Mouse (Mus musculus) stomach, embryonic 16.5 days (tissue): ENCODE measurements around the gene Eif3b. TPM values are rescaled to one million over a fixed set of nuclear protein-coding genes. Genes with fewer than 3 reads are reported as not detected.
A peak's percentile ranks its signal among the peaks of the same experiment; 100 is the strongest.

Source experiments
- ATAC-seq: fragments of 200-750 bp; cut with Nextera tagmentation; 2 replicates; pipeline ENCODE4 v1.8.0; 2017; ENCODE audit warnings: moderate number of reproducible peaks, moderate TSS enrichment; ENCODE audit not compliant: insufficient read depth, low FRiP score
- H3K27ac ChIP-seq: fragments of 300-500 bp; sonication (generic); 2 replicates; pipeline ENCODE4 v1.5.1; 2014; ENCODE audit warnings: low read length
- H3K27me3 ChIP-seq: fragments of 300-500 bp; sonication (generic); 2 replicates; pipeline ENCODE4 v1.6.1; 2014; ENCODE audit warnings: low read length, control low read depth, mixed read lengths; ENCODE audit not compliant: control insufficient read depth, insufficient read depth
- H3K36me3 ChIP-seq: fragments of 300-500 bp; sonication (generic); 2 replicates; pipeline ENCODE4 v1.6.1; 2014; ENCODE audit warnings: low read length; ENCODE audit not compliant: control insufficient read depth, insufficient read depth
- H3K4me1 ChIP-seq: fragments of 300-500 bp; sonication (generic); 2 replicates; pipeline ENCODE4 v1.6.1; 2014; ENCODE audit warnings: low read length, control low read depth, mixed read lengths; ENCODE audit not compliant: control insufficient read depth, insufficient read depth
- H3K4me2 ChIP-seq: fragments of 300-500 bp; sonication (generic); 2 replicates; pipeline ENCODE4 v1.6.1; 2014; ENCODE audit warnings: low read depth, low read length, mixed read lengths
- H3K4me3 ChIP-seq: fragments of 300-500 bp; sonication (generic); replicated peaks from 2 replicates; pipeline ENCODE4 v1.5.1; 2014; ENCODE audit warnings: mild to moderate bottlenecking, low read length
- H3K9ac ChIP-seq: fragments of 300-500 bp; sonication (generic); 2 replicates; pipeline ENCODE4 v1.6.1; 2014; ENCODE audit warnings: low read length
- H3K9me3 ChIP-seq: fragments of 300-500 bp; sonication (generic); replicated peaks from 2 replicates; pipeline ENCODE4 v1.6.1; 2016; ENCODE audit warnings: low read length, control low read depth; ENCODE audit not compliant: control insufficient read depth
- WGBS: fragments of 180-500 bp; shearing (Covaris S2); extraction: QIAGEN DNeasy Blood & Tissue Kit; methylation state at CpG from one replicate; pipeline ENCODE4 v1.1.7; 2014; 5-methylcytosine and 5-hydroxymethylcytosine counted together
- microRNA-seq: library from miRNA; unstranded; fragments of <30 nt; microRNA quantifications from one replicate; pipeline ENCODE4, GENCODE M21; 2016
- polyA plus RNA-seq: library from polyadenylated mRNA; unstranded; fragments of >200 nt; fragmentation: Nextera tagmentation; extraction: Ambion mirVana; gene quantifications from 2 replicates; pipeline ENCODE4 v1.2.1, GENCODE M21; 2015

Eif3b gene
- polyA plus RNA-seq, 1 experiment from 2014 or later, result 72.7 TPM

DNA sequence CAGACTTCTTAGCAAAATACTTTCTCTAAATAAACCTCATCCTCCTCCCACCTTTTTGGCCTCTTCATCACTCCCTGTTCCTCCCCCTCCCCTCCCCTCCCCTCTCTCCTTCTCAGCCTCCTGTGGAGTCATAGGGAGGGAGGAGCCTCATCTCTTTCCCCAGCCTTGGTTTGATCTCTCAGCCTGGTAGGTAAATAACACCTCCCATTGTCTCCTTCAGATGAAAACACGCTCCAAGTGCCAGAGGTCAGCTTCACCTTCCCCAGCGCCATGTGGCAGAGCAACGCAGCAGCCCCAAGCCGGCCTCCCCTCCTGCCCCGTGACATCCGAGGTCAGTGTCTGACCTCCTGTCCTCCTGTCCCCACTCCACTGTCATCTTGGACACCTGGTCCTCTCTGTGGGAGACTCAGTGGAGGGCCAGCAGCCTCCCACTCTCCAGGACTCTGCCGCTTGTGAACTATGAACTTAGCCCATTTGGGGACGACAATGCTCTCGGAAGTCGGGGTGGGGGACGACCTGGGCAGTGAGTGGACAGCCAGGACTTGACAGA lies 73.6 kb downstream of the Eif3b start:
- H3K27ac ChIP-seq, result no peak overlapping the region
- ATAC-seq, result 0 out of 2 replicates have a peak, but pooled peaks have one; percentile 14
- 16% methylated on average over 11 of the region's 11 CpGs for WGBS
- no peak overlapping the region for H3K4me3 ChIP-seq
- H3K4me2 ChIP-seq, result no peak overlapping the region
- no peak overlapping the region for H3K9ac ChIP-seq
- no peaks in the 10 kb centered on the region for H3K27me3 ChIP-seq
- no peaks in the 10 kb centered on the region for H3K36me3 ChIP-seq
- no peaks in the 10 kb centered on the region for H3K9me3 ChIP-seq
- H3K4me1 ChIP-seq, result no peaks in the 10 kb centered on the region

Small RNA genes within 50 kb of the gene (microRNA-seq; reads per million reads assigned to microRNA genes)
- gene Mir7038, result not detected

Other genes starting within 250 kb of the Eif3b start
- 37.4 and 38.6 TPM in 2 replicates for gene Mad1l1, start 97.8 kb upstream of the Eif3b start, polyA plus RNA-seq
- gene Nudt1, start 97.7 kb upstream of the Eif3b start, polyA plus RNA-seq, result 37.0 and 38.4 TPM in 2 replicates
- 16.0 and 17.2 TPM in 2 replicates for gene Mrm2, start 87.4 kb upstream of the Eif3b start, polyA plus RNA-seq
- gene Snx8, start 30.1 kb upstream of the Eif3b start, polyA plus RNA-seq, result 17.9 and 19.3 TPM in 2 replicates
- gene Gm4869, start 26.3 kb downstream of the Eif3b start, polyA plus RNA-seq, result not detected in 2 replicates
- gene Chst12, start 86.2 kb downstream of the Eif3b start, polyA plus RNA-seq, result 22.6 and 27.4 TPM in 2 replicates
- 0.71 TPM in 1 of 2 replicates, not detected in the other for gene Grifin, start 145.7 kb downstream of the Eif3b start, polyA plus RNA-seq
- gene Lfng, start 188.0 kb downstream of the Eif3b start, polyA plus RNA-seq, result 21.5 and 21.6 TPM in 2 replicates
- gene Ttyh3, start 229.7 kb downstream of the Eif3b start, polyA plus RNA-seq, result 13.8 and 17.8 TPM in 2 replicates